Mouse (Mus musculus) embryonic facial prominence, embryonic 10.5 days (tissue): Measurements from ENCODE around the gene Gnai2. TPM values are rescaled to one million over a fixed set of nuclear protein-coding genes. Genes with fewer than 3 reads are reported as not detected.

Source experiments
- DNase-seq: peaks from one replicate; pipeline ENCODE4 v3.0.0-alpha.2; 2017; ENCODE audit warnings: low spot score
- H3K27ac ChIP-seq: fragments of 300-500 bp; sonication (generic); replicated peaks from 2 replicates; pipeline ENCODE4 v1.5.1; 2016; ENCODE audit warnings: mild to moderate bottlenecking
- H3K27me3 ChIP-seq: fragments of 300-500 bp; sonication (generic); replicated peaks from 2 replicates; pipeline ENCODE4 v1.6.1; 2016; ENCODE audit warnings: low read depth, mild to moderate bottlenecking; ENCODE audit not compliant: poor library complexity, severe bottlenecking
- H3K36me3 ChIP-seq: fragments of 300-500 bp; sonication (generic); replicated peaks from 2 replicates; pipeline ENCODE4 v1.6.1; 2016; ENCODE audit warnings: mild to moderate bottlenecking, moderate library complexity
- H3K4me1 ChIP-seq: fragments of 300-500 bp; sonication (generic); 2 replicates; pipeline ENCODE4 v1.6.1; 2016
- H3K4me3 ChIP-seq: fragments of 300-500 bp; sonication (generic); 2 replicates; pipeline ENCODE4 v1.5.1; 2016; ENCODE audit warnings: mild to moderate bottlenecking, moderate library complexity
- H3K9me3 ChIP-seq: fragments of 300-500 bp; sonication (generic); 2 replicates; pipeline ENCODE4 v1.6.1; 2016; ENCODE audit warnings: mild to moderate bottlenecking
- WGBS: fragments of 180-500 bp; shearing (Covaris S2); methylation state at CpG from one replicate; pipeline ENCODE4 v1.1.7; 2016; 5-methylcytosine and 5-hydroxymethylcytosine counted together
- polyA plus RNA-seq: library from polyadenylated mRNA; unstranded; fragments of >200 nt; fragmentation: Nextera tagmentation; extraction: Ambion mirVana; gene quantifications from 2 replicates; pipeline ENCODE4 v1.2.1, GENCODE M21; 2016

The Gnai2 gene
- polyA plus RNA-seq, 1 experiment from 2014 or later = 334 TPM

DNA sequence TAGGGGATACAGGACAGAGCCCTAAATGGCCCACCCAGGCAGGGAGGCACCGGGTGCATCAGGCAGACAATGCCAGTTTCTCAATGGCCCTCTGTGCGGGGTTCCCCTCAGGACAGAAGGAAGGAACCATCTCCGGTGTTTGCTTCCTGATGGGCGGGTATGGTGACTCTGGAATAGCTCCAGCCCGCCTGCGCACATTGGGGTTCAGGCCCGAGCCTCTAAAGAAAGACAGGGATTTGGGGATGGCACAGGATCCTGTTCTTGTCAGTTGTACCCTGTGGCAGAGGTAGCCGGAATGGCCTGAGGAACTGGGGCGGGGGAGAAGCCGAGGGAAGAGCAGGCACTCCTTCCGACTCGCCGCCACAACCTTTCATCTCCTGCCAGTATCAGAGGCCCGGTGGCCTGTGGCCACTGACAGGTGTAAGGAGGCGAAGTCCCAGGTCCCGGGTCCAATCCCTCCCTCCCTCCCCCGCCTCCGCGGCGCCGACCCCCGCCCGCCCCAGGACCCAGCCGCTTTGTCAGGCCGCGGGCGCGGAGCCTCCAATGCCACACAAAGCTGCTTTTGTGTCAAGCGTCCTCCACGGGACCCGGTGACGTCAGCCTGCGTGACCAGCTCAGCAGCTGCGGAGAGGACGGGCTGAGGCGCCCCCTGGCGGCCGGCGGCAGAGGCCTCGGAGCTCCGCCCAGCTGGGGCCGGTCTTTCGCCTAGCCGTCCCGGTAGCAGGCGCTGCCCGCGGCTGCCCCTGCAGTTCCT, 22.8 kb downstream of the Gnai2 start:
- DNase-seq = peak; percentile 99
- Histone ChIP-seq H3K27ac (peak overlapping the region; percentile 96), H3K36me3 (peaks cover 39% of the 10 kb centered on the region), H3K9me3 (no peaks in the 10 kb centered on the region), H3K27me3 (peaks cover 3% of the 10 kb centered on the region; the same call in 1 of the 2 replicates), H3K4me3 (peak overlapping the region; percentile 59), H3K4me1 (peaks cover 69% of the 10 kb centered on the region)
- 3% methylated on average over 48 of the region's 48 CpGs for WGBS

DNA sequence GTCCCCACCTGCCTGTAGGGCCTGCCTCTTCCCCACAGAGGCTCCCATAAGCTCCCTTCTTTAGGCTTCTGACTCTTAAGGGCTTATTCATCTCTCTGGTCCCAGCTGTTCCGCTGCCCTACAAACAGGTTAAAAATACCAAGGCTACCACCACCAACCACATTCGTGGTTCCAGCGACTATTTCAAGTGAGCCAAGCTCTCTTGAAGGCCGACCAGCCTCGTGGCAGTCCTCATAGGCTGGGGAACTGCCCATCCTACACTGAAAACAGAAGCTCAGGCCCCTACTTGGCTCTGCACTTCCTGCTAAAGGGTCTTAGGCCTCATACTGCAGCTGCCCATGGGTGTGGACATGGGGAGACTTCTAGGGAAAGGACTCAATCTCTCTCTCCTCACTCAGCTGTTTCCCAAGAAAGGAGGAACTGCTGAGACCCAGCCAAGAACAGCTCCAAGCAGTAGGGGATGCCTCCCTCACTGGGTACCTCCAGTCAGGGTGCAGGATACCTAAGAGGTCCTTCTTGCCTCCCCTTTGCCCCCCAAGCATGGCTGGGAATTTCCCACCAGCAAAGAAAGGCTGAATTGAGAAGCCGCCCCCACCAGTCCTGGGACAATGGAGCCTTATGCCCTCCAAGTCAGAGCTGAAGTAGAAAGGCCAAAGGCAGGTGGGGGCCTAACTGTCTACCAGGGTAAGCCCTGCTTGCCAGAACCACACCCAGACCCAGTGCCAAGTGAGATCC, 23.5 kb downstream of the Gnai2 start:
- H3K4me3 ChIP-seq = peak overlapping the region; percentile 59
- H3K9me3 ChIP-seq = no peaks in the 10 kb centered on the region
- H3K36me3 ChIP-seq = peaks cover 32% of the 10 kb centered on the region
- 75% methylated on average over 6 of the region's 6 CpGs for WGBS
- DNase-seq = no peak
- peaks cover 76% of the 10 kb centered on the region for H3K4me1 ChIP-seq
- H3K27ac ChIP-seq = peak overlapping the region; percentile 96
- H3K27me3 ChIP-seq = peaks cover 8% of the 10 kb centered on the region; the same call in 1 of the 2 replicates

DNA sequence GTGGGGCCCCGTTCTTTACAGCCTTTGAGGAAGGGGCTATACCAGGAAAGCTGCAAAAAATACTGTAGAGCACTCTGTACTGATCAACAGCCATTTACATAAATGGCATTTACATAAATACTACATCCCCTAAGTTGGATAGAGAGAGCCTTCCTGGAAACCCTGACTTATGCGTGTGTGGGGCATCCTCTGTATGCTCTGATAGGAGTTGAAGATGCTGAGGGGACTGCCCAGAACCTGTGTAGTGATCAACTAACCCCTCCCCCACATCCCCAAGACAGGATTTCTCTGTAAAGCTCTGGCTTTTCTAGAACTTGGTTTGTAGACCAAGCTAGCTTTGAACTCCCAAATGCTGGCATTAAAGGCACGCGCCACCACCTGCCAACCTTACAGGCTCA, 25.7 kb downstream of the Gnai2 start:
- H3K4me3 ChIP-seq = peak overlapping the region; percentile 33
- WGBS = 62% methylated on average over 4 of the region's 4 CpGs

DNA sequence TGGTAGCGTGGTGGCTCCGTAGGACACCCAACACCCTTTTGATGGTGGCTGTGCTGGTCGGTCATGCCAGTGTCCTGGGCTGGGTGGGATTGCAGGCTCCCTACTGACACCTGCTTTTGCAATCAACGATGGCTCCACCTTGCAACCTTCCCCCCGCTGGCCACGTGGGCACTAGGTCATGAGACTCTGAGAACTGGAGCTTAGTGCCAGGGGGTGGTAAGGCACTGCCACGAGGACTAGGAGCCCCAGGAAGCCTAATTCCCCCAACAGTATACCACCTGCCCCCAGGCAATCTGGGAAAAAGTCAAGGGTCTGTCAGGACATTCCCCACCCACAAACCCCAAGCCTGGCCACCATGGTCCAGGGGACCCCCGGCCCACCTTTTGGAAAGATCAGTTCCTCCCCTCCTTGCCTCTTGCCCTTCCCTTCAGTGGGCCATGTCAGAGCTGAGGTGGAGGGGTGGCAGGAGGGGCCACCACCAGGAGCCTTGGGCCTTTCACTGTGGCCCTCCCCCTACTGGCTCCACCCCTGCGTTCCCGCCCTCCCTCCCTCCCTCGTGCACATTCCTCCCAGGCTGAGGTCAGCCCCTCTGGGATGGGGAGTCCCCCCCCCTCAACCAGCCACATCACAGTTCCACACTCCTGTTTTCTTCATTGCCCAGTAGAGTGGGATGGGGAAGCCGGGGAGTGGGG, 26.3 kb downstream of the Gnai2 start, which contains the start of gene Sema3b:
Gene Sema3b, minus strand, starts transcription at position 489 of the 692 bp plus-strand sequence.
- H3K9me3 ChIP-seq = no peaks in the 10 kb centered on the region
- peaks cover 94% of the 10 kb centered on the region for H3K4me1 ChIP-seq
- DNase-seq = peak; percentile 61
- H3K27me3 ChIP-seq = peaks cover 10% of the 10 kb centered on the region
- H3K4me3 ChIP-seq = peak within 1 kb of the TSS; percentile 33
- peak within 1 kb of the TSS; percentile 80 for H3K27ac ChIP-seq
- 34% methylated on average over 12 of the region's 12 CpGs for WGBS
- H3K36me3 ChIP-seq = peaks cover 4% of the 10 kb centered on the region

More for the DNA sequence above, 25.7 kb downstream of the Gnai2 start:
- no peak for DNase-seq
- Histone ChIP-seq H3K36me3 (peaks cover 10% of the 10 kb centered on the region), H3K9me3 (no peaks in the 10 kb centered on the region), H3K27me3 (peaks cover 8% of the 10 kb centered on the region; the same call in 1 of the 2 replicates), H3K27ac (peak overlapping the region; percentile 80), H3K4me1 (peaks cover 92% of the 10 kb centered on the region)

DNA sequence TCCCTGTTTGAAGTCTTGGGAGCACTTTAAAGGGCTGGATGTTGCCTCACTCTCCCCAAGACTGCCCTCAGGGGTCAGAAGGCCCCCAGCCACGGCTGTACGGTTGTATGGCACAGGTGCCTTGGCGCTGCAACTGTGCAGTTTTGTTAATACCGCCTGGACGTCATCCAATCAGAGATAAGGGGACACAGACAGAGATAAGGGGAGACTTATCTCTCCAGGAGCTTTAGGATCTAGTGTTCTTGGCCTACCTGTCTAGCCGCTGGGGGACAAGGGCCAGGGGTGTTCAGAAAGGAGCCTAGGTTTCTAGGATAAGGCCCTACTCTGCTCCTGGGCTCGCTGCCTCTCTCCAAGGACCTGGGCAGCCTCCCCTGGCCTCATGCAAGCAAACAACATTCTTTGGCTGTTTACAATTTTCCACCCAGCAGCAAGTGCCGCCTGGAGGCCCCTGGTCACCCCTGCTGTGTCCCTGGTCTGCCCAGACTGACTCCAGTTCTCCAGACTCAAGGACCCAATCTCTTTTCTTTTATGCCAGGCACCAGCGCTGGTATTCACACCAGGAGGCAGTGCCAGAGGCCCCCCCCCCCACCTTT, 27.4 kb downstream of the Gnai2 start:
- WGBS = 57% methylated on average over 9 of the region's 9 CpGs
- no peak overlapping the region for H3K4me3 ChIP-seq
- peaks cover 94% of the 10 kb centered on the region for H3K4me1 ChIP-seq
- peaks cover 21% of the 10 kb centered on the region for H3K27me3 ChIP-seq
- peak overlapping the region; percentile 80 for H3K27ac ChIP-seq
- no peak for DNase-seq
- H3K36me3 ChIP-seq = no peaks in the 10 kb centered on the region
- no peaks in the 10 kb centered on the region for H3K9me3 ChIP-seq

DNA sequence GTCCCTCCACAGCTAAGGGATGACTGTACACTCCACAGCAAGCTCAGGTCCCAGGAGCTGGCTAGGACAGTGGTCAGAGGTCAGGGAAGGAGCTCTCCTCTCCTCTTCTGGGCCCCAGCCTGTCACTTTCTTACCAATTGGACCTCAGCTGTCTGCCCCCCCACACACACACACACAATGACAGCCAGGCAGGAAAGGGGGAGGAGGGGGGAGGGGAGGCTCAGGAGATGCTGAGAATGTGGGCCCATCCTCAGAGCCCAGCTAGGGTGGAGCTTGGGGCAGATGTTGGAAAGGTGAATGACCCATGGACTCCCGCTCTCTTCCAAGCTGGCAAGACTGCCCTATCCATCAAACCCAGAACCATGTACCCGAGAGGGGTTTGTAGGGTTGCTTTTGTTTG, 28.1 kb downstream of the Gnai2 start:
- H3K36me3 ChIP-seq = no peaks in the 10 kb centered on the region
- no peak for DNase-seq
- peaks cover 94% of the 10 kb centered on the region for H3K4me1 ChIP-seq
- H3K4me3 ChIP-seq = peak overlapping the region; percentile 29
- H3K27ac ChIP-seq = peak overlapping the region; percentile 80
- 71% methylated on average over 2 of the region's 2 CpGs for WGBS
- peaks cover 24% of the 10 kb centered on the region for H3K27me3 ChIP-seq
- H3K9me3 ChIP-seq = no peaks in the 10 kb centered on the region

DNA sequence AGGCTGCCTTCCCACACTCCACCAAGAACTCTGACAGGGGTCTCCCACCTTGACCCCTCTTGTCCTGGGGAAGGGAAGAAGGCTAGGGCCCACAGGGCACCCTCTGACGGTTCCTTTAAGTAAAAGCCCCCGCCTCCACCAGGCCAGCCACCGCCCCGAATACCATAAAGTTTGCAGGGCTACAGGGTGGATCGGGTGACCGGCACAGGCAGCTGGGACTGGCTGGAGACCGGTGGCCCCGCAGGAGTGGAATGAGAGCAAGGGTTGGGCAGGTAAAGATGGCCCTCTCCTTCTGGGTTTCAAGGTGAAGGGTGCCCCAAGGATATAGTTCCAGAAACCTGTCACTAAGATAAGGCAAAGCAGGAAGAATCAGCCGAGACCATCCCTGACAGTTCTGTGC, 28.6 kb downstream of the Gnai2 start:
- peak overlapping the region; percentile 80 for H3K27ac ChIP-seq
- H3K36me3 ChIP-seq = no peaks in the 10 kb centered on the region
- peaks cover 92% of the 10 kb centered on the region for H3K4me1 ChIP-seq
- peaks cover 24% of the 10 kb centered on the region for H3K27me3 ChIP-seq
- 6% methylated on average over 9 of the region's 9 CpGs for WGBS
- peak; percentile 57 for DNase-seq
- H3K4me3 ChIP-seq = peak overlapping the region; percentile 29
- H3K9me3 ChIP-seq = no peaks in the 10 kb centered on the region

DNA sequence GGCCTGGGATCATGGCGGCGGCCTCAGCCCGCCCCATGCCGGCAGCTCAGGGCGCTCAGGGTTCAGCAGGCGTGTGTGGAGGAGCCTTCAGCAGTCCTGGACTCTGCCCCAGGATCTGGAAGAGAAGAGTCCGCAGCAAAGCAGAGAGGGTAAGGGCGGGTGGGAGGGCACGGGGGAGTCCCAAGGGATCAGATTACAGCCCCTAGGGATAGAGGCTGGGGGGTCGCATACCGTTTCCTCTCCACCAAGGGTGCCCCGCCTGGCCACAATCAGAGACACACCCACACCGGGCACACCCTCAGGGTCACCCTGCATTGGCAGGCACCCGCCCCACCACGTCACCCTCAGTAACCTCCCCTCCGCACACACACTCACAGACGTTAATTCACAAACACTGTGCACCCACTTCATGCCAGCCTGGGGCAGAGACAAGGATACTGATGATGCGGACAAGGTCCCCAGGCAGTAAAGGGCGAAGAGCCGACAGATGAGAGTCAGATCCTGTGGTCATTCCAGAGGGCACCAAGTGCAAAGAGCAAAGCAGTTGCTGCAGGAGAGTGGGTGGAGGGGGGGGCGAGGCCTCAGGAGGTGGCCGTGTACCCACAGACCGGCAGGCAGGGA, 30.0 kb downstream of the Gnai2 start:
- 33% methylated on average over 23 of the region's 23 CpGs for WGBS

DNA sequence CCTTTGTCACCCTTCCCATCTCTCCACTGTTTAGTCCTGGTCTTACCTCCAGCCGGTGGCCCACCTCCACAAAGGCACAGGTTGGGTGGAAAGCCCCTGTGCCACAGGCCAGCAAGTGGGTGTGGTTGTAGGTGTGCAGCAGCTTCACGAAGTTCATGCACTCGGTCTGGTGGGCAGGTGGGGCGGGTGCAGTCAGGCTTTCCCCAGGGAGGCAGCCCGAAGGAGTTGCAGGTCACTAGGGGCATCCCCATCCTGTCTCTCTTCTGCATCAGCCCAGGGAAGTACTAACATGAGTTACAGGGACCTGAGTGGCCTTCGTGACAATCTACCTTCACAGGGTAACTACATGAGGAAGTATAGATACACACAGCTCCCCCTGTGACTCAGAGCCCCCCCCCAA, 31.9 kb downstream of the Gnai2 start:
- Histone ChIP-seq H3K4me3 (no peak overlapping the region), H3K36me3 (0 out of 2 replicates have a peak, but pooled peaks cover 4% of the 10 kb centered on the region), H3K9me3 (no peaks in the 10 kb centered on the region), H3K27ac (peak overlapping the region; percentile 65), H3K27me3 (peaks cover 38% of the 10 kb centered on the region), H3K4me1 (peaks cover 69% of the 10 kb centered on the region)
- 84% methylated on average over 6 of the region's 6 CpGs for WGBS
- DNase-seq = no peak

More for the DNA sequence above, 30.0 kb downstream of the Gnai2 start:
- H3K9me3 ChIP-seq = no peaks in the 10 kb centered on the region
- H3K36me3 ChIP-seq = no peaks in the 10 kb centered on the region
- H3K4me1 ChIP-seq = peaks cover 84% of the 10 kb centered on the region
- H3K27ac ChIP-seq = peak overlapping the region; percentile 60
- peaks cover 28% of the 10 kb centered on the region for H3K27me3 ChIP-seq
- no peak for DNase-seq
- peak overlapping the region; percentile 32 for H3K4me3 ChIP-seq

DNA sequence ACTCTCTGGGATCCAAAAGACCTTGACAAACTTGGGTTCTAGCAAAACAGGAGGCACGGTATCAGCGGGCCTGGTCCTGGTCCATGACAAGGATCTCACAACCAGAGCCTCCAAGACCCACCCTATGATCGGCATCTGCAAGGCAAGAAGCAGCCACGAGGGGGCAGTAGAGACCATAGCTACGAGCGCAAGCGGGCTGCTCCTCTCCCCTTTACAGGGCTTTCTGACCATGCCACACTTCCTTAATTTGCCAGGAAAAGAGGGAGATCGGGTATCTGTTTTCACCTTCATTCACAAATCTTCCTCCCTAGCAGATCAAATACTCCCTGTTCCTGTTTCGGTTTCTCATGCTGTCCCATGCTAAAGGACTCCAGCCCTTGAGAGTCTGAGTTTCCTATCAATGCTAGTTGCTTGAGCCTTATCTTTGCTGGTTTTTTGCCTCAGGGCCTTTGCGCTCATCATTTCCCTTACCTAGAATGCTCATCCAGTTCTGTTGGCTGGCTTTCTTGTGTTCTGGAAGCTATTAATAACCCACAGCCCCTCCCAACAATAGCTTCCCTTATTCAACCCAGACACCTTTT, 33.0 kb downstream of the Gnai2 start:
- Histone ChIP-seq H3K4me3 (peak overlapping the region; percentile 6; the same call in 1 of the 2 replicates), H3K9me3 (no peaks in the 10 kb centered on the region), H3K27ac (peak overlapping the region; percentile 65), H3K36me3 (0 out of 2 replicates have a peak, but pooled peaks cover 4% of the 10 kb centered on the region), H3K4me1 (peaks cover 58% of the 10 kb centered on the region), H3K27me3 (peaks cover 35% of the 10 kb centered on the region)
- WGBS = 15% methylated on average over 10 of the region's 10 CpGs
- peak; percentile 92 for DNase-seq

DNA sequence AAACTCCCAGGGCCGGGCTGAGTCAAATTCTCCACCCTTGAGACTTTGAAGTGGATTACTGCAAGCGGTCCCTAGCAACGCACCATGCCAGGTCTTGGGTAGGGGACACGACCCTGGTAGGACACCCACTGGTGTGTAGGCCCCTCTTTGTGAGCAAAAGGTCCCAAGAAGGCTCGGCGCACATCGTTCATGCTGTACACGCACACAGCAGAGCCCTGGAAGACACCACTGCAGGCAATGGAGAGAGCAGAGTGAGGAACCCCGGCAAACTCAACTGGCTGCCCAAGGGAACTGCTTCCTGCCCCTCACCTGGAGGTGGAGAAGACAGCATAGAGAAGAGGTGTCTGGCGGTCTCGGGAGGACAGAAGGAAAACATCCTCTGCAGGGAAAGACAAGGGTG, 33.9 kb downstream of the Gnai2 start:
- Histone ChIP-seq H3K27me3 (peaks cover 30% of the 10 kb centered on the region), H3K27ac (0 out of 2 replicates have a peak overlapping the region, but pooled peaks have one; percentile 65), H3K4me1 (peaks cover 50% of the 10 kb centered on the region), H3K36me3 (0 out of 2 replicates have a peak, but pooled peaks cover 4% of the 10 kb centered on the region), H3K9me3 (no peaks in the 10 kb centered on the region), H3K4me3 (no peak overlapping the region)
- DNase-seq = no peak
- 87% methylated on average over 11 of the region's 11 CpGs for WGBS
